Mouse (Mus musculus): ENCODE data around the gene Cacna1i. TPM values are rescaled to one million over a fixed set of nuclear protein-coding genes. Genes with fewer than 3 reads are reported as not detected.
A peak's percentile ranks its signal among the peaks of the same experiment; 100 is the strongest.

The Cacna1i gene
- total RNA-seq, 4 experiments from 2014 or later: 37.6 to 48.2 (median 41.8) TPM

DNA sequence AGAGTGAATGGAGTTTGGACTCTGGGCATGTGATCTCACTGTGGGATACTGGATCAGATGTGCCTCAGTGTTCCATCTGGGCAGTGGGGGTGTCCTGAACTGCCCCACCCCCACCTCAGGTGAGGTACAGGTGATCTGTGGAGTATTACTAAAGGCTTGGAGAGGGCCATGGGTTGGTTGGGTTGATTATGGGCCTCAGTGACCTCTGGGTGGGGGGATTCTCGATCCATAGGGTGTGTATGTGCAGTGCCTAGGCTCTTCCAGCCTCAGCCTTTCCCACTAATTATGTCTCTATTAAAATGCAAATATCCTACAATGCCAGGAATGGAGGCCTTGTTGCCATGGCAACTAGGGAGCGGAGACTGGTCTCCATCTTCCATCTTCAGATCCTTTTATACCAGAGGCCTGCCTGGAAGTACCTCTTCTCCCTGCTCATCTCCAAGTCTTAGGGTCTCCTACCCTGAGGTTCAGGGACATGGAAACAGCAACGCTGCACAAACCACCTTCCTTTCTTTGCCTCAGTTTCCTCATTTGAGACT is 15.1 kb upstream of the Cacna1i start:
- DNase-seq (ENCODE audit: low spot score in 2 of 2): no peak

DNA sequence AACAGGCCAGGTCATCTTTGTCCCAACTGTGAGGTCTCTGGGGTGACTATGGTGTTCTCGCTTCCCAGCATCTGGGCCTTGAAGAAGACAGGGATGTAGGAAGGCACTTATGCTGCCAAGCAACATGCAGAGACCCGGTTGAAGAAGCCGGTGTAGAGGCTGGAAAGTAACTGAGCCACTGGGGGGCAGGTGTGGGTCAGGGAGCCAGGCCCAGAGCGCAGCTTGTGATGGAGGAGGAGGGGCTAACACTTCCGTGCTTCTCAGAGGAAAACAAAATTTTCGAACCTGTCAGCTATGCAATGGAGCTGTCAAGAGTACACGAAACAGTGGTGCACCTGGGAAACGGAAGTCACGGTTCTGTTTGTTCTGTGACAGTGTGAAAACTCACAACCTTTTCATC is 9.9 kb upstream of the Cacna1i start:
- no peak for DNase-seq (ENCODE audit: low spot score in 2 of 2)

DNA sequence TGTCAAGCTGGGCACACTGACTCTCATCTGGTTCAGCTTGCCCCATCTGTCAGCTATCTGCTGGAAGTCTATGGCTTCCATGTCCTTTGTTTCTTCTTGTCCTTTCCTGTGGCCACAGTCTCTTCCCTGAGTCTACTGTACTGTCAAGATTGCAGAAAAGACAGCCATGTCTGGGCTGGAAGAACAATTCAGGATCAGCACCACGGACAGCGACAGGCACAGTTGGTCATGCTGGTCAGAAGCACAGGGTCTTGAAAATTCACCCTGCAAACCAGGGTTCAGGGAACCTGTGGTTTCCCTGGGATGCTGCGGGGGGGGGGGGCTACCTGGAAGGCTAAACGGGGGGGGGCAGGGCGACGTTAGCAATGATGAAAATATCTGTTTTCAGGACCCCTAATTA is 9.4 kb upstream of the Cacna1i start:
- no peak for DNase-seq (ENCODE audit: low spot score in 2 of 2)

GRCm38 (mm10) chr15:80278121-80278759 is 8.8 kb upstream of the Cacna1i start:
- peak in 1 of 2 experiments; percentile 62 for DNase-seq (ENCODE audit: low spot score in 2 of 2)

- no peak for DNase-seq (ENCODE audit: low spot score in 2 of 2)
These were observed 8.0 kb upstream of the Cacna1i start for GRCm38 (mm10) chr15:80279053-80279452.

- DNase-seq (ENCODE audit: low spot score in 2 of 2): no peak
These were observed 6.4 kb upstream of the Cacna1i start for GRCm38 (mm10) chr15:80280646-80281045.

- no peak for DNase-seq (ENCODE audit: low spot score in 2 of 2)
These were observed 998 bp downstream of the Cacna1i start for GRCm38 (mm10) chr15:80288036-80288435.

GRCm38 (mm10) chr15:80289436-80289835 is 2.4 kb downstream of the Cacna1i start:
- peak; percentile 51 to 74 for DNase-seq (ENCODE audit: low spot score in 2 of 2)

DNA sequence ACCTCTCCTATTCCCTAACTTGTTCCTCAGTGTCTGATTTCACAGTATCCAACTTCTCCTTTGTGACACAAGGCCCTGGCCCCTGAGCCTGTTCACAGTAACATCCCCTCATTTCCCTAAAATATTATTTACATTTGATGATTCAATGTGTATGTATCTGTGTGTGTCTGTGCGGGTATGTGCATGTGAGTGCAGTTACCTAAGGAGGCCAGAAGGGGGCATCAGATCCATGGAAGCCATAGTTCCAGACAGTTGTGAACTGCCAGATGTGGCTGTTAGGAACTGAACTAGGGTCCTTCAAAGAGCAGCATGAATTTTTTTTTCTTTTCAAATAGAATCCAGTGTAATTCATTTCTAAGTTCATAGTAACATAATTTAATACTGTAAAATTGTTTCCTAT is 10.1 kb downstream of the Cacna1i start:
- DNase-seq (ENCODE audit: low spot score in 2 of 2): no peak

GRCm38 (mm10) chr15:80303779-80304178 is 16.7 kb downstream of the Cacna1i start:
- no peak for DNase-seq (ENCODE audit: low spot score in 2 of 2)

GRCm38 (mm10) chr15:80304188-80304587 is 17.1 kb downstream of the Cacna1i start:
- no peak for DNase-seq (ENCODE audit: low spot score in 2 of 2)

DNA sequence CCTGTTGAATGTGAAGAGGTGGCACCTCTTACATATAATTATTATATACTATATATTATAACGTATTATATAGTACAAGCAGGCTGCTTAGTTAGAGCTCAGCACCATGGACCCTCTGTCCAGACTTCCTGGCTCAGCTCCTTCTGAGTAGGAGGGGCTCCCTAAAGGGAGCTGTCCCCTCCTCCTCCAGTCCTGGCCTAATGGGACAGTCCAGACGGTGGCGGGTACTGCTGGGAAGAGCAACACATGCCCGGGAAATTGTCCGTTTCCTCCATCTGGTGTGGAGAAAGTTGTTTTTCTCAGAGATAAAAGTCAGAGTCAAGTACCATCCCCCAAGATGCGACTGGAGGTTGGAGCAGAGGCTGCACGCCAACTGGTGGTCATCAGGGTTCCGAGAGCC is 19.1 kb downstream of the Cacna1i start:
- no peak for DNase-seq (ENCODE audit: low spot score in 2 of 2)

DNA sequence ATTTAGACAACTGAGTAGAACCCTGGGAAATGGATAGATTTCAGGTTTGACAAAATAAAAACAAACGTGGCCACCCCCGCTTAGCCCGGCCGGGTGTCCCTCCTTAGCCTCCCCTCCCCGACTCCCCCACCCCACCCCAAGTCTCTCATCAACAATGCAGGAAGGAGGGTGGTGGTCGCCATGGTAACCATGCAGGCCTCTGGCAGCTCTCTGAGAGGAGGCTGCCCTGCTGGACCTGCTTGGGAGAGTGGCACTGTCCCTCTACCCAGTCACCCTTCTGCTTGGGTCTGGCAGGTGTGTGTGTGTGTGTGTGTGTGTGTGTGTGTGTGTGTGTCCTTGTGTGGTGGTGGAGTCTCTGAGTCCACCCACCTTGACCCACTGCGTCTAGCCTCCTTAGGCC is 27.7 kb downstream of the Cacna1i start:
- DNase-seq (ENCODE audit: low spot score in 2 of 2): no peak

DNA sequence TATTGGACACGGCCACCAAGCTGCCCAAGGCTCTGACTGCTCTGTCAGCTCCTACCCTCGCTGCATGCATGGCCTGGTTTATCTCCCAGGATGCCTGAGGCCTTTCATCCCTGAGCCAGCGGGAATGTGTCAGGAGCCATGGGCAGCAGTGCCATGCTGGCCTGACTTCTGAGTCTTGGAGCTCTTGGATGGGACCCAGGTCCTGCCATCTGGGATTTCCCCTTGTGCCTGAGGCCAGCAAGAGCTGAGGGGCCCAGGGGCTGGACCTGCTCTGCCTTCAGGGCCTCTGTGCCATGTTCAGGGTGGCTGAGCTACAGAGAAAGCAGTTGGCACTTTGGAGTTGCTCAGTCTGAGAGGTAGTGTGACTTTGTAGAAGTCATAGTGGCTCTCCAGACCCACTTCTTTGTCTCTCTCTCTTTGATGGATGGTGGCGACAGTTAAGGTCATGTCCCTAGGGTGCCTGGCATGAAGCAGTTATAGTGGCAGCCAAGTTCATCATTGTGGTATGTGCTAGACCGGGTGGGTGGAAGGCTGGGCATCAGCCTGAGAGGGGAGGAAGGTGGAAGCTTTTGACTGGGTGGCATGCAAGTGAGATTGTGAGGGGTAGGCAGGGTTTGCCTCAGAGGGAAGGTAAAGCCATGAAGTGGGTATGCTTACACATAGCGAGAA is 30.1 kb downstream of the Cacna1i start:
- DNase-seq (ENCODE audit: low spot score in 2 of 2): no peak

- no peak for DNase-seq (ENCODE audit: low spot score in 2 of 2)
These were observed 30.9 kb downstream of the Cacna1i start for GRCm38 (mm10) chr15:80317841-80318530.

- DNase-seq (ENCODE audit: low spot score in 2 of 2): no peak
These were observed 31.7 kb downstream of the Cacna1i start for GRCm38 (mm10) chr15:80318543-80319255.

- no peak for DNase-seq (ENCODE audit: low spot score in 2 of 2)
These were observed 32.3 kb downstream of the Cacna1i start for GRCm38 (mm10) chr15:80319315-80319714.

GRCm38 (mm10) chr15:80319921-80320320 is 32.9 kb downstream of the Cacna1i start:
- no peak for DNase-seq (ENCODE audit: low spot score in 2 of 2)

DNA sequence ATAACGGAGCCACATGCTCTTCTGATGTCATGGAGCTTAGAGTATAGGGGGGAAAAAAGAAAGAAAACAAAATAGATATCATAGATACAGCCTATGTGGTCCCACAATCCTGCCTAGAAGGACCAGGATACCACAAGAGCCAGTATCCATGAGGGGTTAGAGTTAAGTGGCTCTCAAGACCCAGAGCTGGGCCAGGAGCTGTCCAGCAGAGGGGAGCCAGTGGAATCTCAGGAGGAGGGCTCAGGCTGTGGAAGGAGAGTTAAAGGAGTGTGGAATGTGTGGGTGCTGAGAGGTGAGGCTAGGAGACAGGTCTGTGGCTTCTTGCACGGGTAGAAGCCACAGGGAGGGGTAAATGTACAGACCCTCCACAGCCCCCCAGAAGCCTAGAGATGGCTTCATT is 38.2 kb downstream of the Cacna1i start:
- no peak for DNase-seq (ENCODE audit: low spot score in 2 of 2)

- no peak for DNase-seq (ENCODE audit: low spot score in 2 of 2)
These were observed 38.7 kb downstream of the Cacna1i start for GRCm38 (mm10) chr15:80325756-80326155.

GRCm38 (mm10) chr15:80326947-80327346 is 39.9 kb downstream of the Cacna1i start:
- DNase-seq (ENCODE audit: low spot score in 2 of 2): no peak
